Mouse (Mus musculus) colon, adult 2 months (tissue): ENCODE results near the gene Garnl3. TPM values are rescaled to one million over a fixed set of nuclear protein-coding genes. Genes with fewer than 3 reads are reported as not detected.

Source experiments
- polyA plus RNA-seq: library from polyadenylated mRNA; depleted of rRNA; stranded (reverse); fragments of >200 nt; gene quantifications from 2 replicates; pipeline ENCODE4 v1.2.3, GENCODE M21; 2012; rRNA removed

Gene Garnl3
- 3.8 and 5.4 TPM in 2 replicates for polyA plus RNA-seq

DNA sequence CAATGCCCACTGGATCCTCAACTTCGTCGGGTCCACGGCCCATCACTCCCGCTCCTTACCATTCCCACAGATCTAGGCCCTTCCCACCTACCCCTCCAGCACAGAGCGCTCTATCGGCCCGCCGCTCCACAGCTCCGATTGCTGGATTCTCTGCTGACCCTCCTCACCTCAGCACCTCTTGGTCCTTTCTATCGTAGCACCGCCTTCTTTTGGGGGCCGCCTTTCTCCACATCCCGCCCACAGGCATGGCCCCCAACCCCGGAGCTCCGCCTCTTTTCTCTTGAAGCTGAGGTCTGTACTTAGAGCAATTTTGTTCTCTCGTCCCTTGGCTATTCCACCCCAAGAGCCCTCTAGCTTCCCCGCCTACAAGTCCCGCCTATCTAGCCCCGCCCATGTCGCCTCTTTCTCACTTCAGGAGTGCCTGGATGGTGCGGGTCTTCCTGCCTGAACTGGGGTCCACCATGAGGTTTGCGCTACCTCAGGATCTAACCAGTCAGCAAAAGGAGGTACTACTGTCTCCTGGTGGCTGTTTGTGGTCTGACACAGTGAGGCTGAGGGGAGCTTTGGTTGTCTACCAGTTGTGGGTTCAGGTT lies at the start of gene Garnl3:
Gene Garnl3 (minus strand): TSS at position 155 of the 593 bp plus-strand sequence.

DNA sequence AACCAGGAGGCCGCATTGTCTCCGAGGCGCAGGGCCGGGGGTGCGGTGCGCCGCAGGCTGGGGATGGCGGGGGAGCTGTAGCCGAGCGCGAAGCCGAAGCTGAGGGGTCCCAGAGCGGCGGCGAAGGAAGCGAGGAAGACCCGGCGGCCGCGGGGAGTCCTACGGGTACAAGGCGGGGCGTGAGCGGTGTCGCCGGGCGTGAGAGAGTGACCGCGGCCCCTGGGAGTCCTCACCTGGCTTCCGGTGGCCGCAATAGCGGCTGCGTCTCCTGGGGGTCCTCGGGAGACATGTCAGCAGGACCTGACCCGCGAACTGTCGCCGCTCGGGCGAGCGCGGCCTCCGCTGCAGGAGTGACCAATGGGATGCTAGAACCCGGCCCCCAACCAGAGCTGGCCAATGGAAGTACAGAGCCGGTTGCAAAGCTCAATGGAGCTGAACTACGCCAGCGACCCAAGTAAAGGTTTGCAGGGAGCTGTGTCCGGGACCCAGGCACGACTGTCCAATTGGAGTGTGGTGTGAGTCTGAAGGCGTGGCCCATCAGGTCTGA lies 149.7 kb downstream of the Garnl3 start, which contains the start of gene Slc2a8:
Gene Slc2a8 (minus strand): TSS at position 359 of the 547 bp plus-strand sequence.

DNA sequence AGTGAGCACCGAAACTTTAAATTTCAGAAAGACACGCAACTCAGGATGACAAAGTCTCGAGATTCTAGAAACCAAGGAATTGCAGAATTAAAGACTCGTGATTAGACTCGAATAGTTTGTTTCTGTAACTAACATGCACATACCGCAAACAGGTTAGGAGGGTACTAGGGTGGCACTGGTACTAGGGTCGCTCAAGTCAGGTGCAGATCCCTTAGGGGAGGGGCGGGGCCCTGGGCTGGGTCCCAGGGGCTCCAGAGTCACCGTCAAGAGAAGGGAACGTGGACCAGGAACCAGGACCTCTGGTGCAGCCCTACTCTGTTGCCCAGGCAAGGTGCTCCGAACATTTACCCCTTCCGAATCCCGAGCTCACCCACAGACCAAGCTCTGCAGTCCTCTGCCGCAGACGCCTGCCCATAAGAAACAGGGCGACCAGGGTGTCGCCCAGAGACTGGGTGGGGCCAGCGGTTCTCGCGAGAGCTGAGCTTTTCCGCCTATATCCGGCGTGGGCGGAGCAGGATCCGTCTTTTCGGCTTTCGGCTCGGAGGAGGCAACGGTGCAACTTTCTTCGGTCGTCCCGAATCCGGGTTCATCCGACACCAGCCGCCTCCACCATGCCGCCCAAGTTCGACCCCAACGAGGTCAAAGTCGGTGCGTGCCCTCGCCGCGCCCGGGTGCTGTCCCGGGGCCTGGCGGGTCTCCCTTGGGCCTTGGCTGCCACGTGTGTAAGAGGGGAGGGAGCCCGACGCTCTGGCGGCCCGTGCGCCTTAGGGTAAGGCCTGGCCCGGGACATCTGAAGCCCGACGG lies 170.1 kb downstream of the Garnl3 start, which contains the start of the genes Rpl12 and Lrsam1:
Gene Rpl12 (plus strand): TSS at position 368 of the 804 bp plus-strand sequence.
Gene Lrsam1 (minus strand): TSS at position 423 of the 804 bp plus-strand sequence.

Other genes with a start within 250 kb of the Garnl3 start
- gene Rpl12, start 170.1 kb downstream of the Garnl3 start, polyA plus RNA-seq, result 321 and 410 TPM in 2 replicates
- gene Lrsam1, start 170.0 kb downstream of the Garnl3 start, polyA plus RNA-seq, result 17.5 and 21.1 TPM in 2 replicates
- gene Slc2a8, start 149.6 kb downstream of the Garnl3 start, polyA plus RNA-seq, result 65.1 and 86.0 TPM in 2 replicates
- gene Angptl2, start 84.4 kb upstream of the Garnl3 start, polyA plus RNA-seq, result 60.3 and 66.1 TPM in 2 replicates
- gene Ralgps1, start 239.8 kb upstream of the Garnl3 start, polyA plus RNA-seq, result 5.7 and 6.4 TPM in 2 replicates